Mouse (Mus musculus): ENCODE results near the gene Olfr498. TPM values are rescaled to one million over a fixed set of nuclear protein-coding genes. Genes with fewer than 3 reads are reported as not detected.

The Olfr498 gene
- total RNA-seq (2012; rRNA removed) (not detected in 2 replicates), total RNA-seq (2014; rRNA removed) (not detected in 2 replicates), polyA plus RNA-seq (2012; ENCODE audit: insufficient read length, low read depth) (not detected in 2 replicates)

GRCm38 (mm10) chr7:108465026-108465425 lies at the start of gene Olfr498:
Gene Olfr498 (plus strand): TSS chr7:108465326.
- Histone ChIP-seq H3K79me2 (replicated peaks; ENCODE audit: control insufficient read depth, extremely low read depth, insufficient read depth, poor library complexity, severe bottlenecking) (no peaks in the 10 kb centered on the region), H3K9me3 (replicated peaks; ENCODE audit: low read length) (peaks cover 16% of the 10 kb centered on the region), H3K9ac (ENCODE audit: insufficient read depth, low read depth) (no peak within 1 kb of the TSS), H3K4me2 (ENCODE audit: insufficient read depth, low read depth, poor library complexity, severe bottlenecking) (no peak within 1 kb of the TSS), H3K4me1 (ENCODE audit: control insufficient read depth in 1 of 2, insufficient read depth in 2 of 2) (no peaks in the 10 kb centered on the region), H3K27me3 (replicated peaks) (no peaks in the 10 kb centered on the region), H3K4me3 (replicated peaks in 1 of 3; ENCODE audit: low read depth in 2 of 3, low read length in 2 of 3, poor library complexity in 1 of 3) (no peak within 1 kb of the TSS), H3K36me3 (replicated peaks in 1 of 2; ENCODE audit: control insufficient read depth in 1 of 2, insufficient read depth in 1 of 2, low read length in 1 of 2) (no peaks in the 10 kb centered on the region), H3K27ac (ENCODE audit: insufficient read depth, low read depth) (no peak within 1 kb of the TSS)
- no peak for DNase-seq (ENCODE audit: extremely low read depth)
- TF ChIP-seq GABPA (IDR thresholded peaks at IDR 0.05; ENCODE audit: insufficient replicate concordance, low read depth, low read length) (no peak), ELF1 (IDR thresholded peaks at IDR 0.05; ENCODE audit: low read depth, low read length) (no peak), HCFC1 (IDR thresholded peaks at IDR 0.05; ENCODE audit: low read depth, low read length) (no peak), MEF2A (IDR thresholded peaks at IDR 0.05; ENCODE audit: borderline replicate concordance, low read depth, low read length) (no peak), MYC (IDR thresholded peaks at IDR 0.05; ENCODE audit: low read depth, low read length) (no peak), JUND (conservative IDR thresholded peaks at IDR 0.05; ENCODE audit: low read depth, low read length) (no peak), SIN3A (IDR thresholded peaks at IDR 0.05; ENCODE audit: low read length) (no peak), CTCF (conservative IDR thresholded peaks at IDR 0.05 in 1 of 2, IDR thresholded peaks at IDR 0.05 in 1 of 2; ENCODE audit: low read depth in 2 of 2, low read length in 2 of 2) (no peak), ZKSCAN1 (IDR thresholded peaks at IDR 0.05; ENCODE audit: borderline replicate concordance, low read depth, low read length) (no peak), MAX (IDR thresholded peaks at IDR 0.05; ENCODE audit: low read length) (no peak), EP300 (IDR thresholded peaks at IDR 0.05; ENCODE audit: low read length) (no peak), CHD2 (IDR thresholded peaks at IDR 0.05; ENCODE audit: low read length) (no peak), PAX5 (IDR thresholded peaks at IDR 0.05; ENCODE audit: low read length) (no peak), POLR2AphosphoS2 (IDR thresholded peaks at IDR 0.05; ENCODE audit: low read depth, low read length) (no peak), RCOR1 (conservative IDR thresholded peaks at IDR 0.05; ENCODE audit: low read depth, low read length) (no peak), NRF1 (IDR thresholded peaks at IDR 0.05; ENCODE audit: low read depth, low read length) (no peak), CHD1 (IDR thresholded peaks at IDR 0.05; ENCODE audit: low read depth, low read length) (no peak)
- dilution Hi-C loops (cut with MboI; ENCODE audit: extremely low pct_ligation_motif_present, extremely low pct_unique_long_range_greater_than_20kb, low sequenced_read_pairs) (no loop called here), in situ Hi-C loops (cut with MboI; ENCODE audit: low pct_ligation_motif_present, low pct_unique_long_range_greater_than_20kb, low sequenced_read_pairs) (no loop called here)

DNA sequence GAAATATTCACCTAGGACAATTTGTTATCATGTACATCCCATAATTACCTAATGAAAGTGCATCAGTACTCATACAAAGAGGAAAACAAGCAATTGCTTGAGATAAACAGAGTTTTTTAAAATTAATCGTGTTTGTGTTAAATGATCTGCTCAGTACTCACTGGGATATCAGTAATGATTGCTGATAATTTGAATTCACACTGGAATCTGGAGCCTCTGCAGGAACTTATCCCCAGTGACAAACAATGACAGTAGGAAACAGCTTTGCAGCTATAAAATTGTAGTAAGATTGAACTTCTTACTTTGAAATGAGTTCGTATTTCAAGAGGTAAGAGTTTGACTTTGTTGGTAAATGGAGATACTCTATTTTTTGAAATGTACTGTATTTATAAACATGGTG lies 45.0 kb upstream of the Olfr498 start, which contains the start of gene Olfr497:
TSS of gene Olfr497 (plus strand) at position 301 of the 400 bp plus-strand sequence.
- no peaks in the 10 kb centered on the region for H3K4me1 ChIP-seq (ENCODE audit: control insufficient read depth in 1 of 2, insufficient read depth in 2 of 2)
- H3K9ac ChIP-seq (ENCODE audit: insufficient read depth, low read depth): no peak within 1 kb of the TSS
- in situ Hi-C loops (cut with MboI; ENCODE audit: low pct_ligation_motif_present, low pct_unique_long_range_greater_than_20kb, low sequenced_read_pairs): no loop called here
- DNase-seq (ENCODE audit: extremely low read depth): no peak
- H3K4me2 ChIP-seq (ENCODE audit: insufficient read depth, low read depth, poor library complexity, severe bottlenecking): no peak within 1 kb of the TSS
- no peaks in the 10 kb centered on the region for H3K36me3 ChIP-seq (replicated peaks in 1 of 2; ENCODE audit: control insufficient read depth in 1 of 2, insufficient read depth in 1 of 2, low read length in 1 of 2)
- dilution Hi-C loops (cut with MboI; ENCODE audit: extremely low pct_ligation_motif_present, extremely low pct_unique_long_range_greater_than_20kb, low sequenced_read_pairs): no loop called here
- H3K27ac ChIP-seq (ENCODE audit: insufficient read depth, low read depth): no peak within 1 kb of the TSS
- no peaks in the 10 kb centered on the region for H3K27me3 ChIP-seq (replicated peaks)
- H3K9me3 ChIP-seq (replicated peaks; ENCODE audit: low read length): peaks cover 18% of the 10 kb centered on the region
- H3K79me2 ChIP-seq (replicated peaks; ENCODE audit: control insufficient read depth, extremely low read depth, insufficient read depth, poor library complexity, severe bottlenecking): no peaks in the 10 kb centered on the region
- no peak for TF ChIP-seq CHD2 (IDR thresholded peaks at IDR 0.05; ENCODE audit: low read length)
- no peak for TF ChIP-seq UBTF (IDR thresholded peaks at IDR 0.05; ENCODE audit: low read depth, low read length)
- no peak for TF ChIP-seq NELFE (IDR thresholded peaks at IDR 0.05; ENCODE audit: low read depth, low read length)
- no peak for TF ChIP-seq PAX5 (IDR thresholded peaks at IDR 0.05; ENCODE audit: low read length)
- no peak within 1 kb of the TSS for H3K4me3 ChIP-seq (replicated peaks in 1 of 3; ENCODE audit: low read depth in 2 of 3, low read length in 2 of 3, poor library complexity in 1 of 3)

Other genes starting within 250 kb of the Olfr498 start
- gene Olfr488, start 207.0 kb upstream of the Olfr498 start, total RNA-seq (2012; rRNA removed): not detected in 2 replicates
- gene Olfr488, start 207.0 kb upstream of the Olfr498 start, total RNA-seq (2014; rRNA removed): not detected in 2 replicates
- not detected in 2 replicates for gene Olfr488, start 207.0 kb upstream of the Olfr498 start, polyA plus RNA-seq (2012; ENCODE audit: insufficient read length, low read depth)
- not detected in 2 replicates for gene Olfr490, start 176.4 kb upstream of the Olfr498 start, total RNA-seq (2012; rRNA removed)
- not detected in 2 replicates for gene Olfr490, start 176.4 kb upstream of the Olfr498 start, total RNA-seq (2014; rRNA removed)
- gene Olfr490, start 176.4 kb upstream of the Olfr498 start, polyA plus RNA-seq (2012; ENCODE audit: insufficient read length, low read depth): not detected in 2 replicates
- gene Olfr491, start 151.9 kb upstream of the Olfr498 start, total RNA-seq (2012; rRNA removed): not detected in 2 replicates
- gene Olfr491, start 151.9 kb upstream of the Olfr498 start, total RNA-seq (2014; rRNA removed): not detected in 2 replicates
- gene Olfr491, start 151.9 kb upstream of the Olfr498 start, polyA plus RNA-seq (2012; ENCODE audit: insufficient read length, low read depth): not detected in 2 replicates
- gene Olfr492, start 141.7 kb upstream of the Olfr498 start, total RNA-seq (2012; rRNA removed): not detected in 2 replicates
- gene Olfr492, start 141.7 kb upstream of the Olfr498 start, total RNA-seq (2014; rRNA removed): not detected in 2 replicates
- gene Olfr492, start 141.7 kb upstream of the Olfr498 start, polyA plus RNA-seq (2012; ENCODE audit: insufficient read length, low read depth): not detected in 2 replicates
- gene Olfr493, start 118.3 kb upstream of the Olfr498 start, total RNA-seq (2012; rRNA removed): not detected in 2 replicates
- not detected in 2 replicates for gene Olfr493, start 118.3 kb upstream of the Olfr498 start, total RNA-seq (2014; rRNA removed)
- not detected in 2 replicates for gene Olfr493, start 118.3 kb upstream of the Olfr498 start, polyA plus RNA-seq (2012; ENCODE audit: insufficient read length, low read depth)
- not detected in 2 replicates for gene Olfr494, start 100.0 kb upstream of the Olfr498 start, total RNA-seq (2012; rRNA removed)
- gene Olfr494, start 100.0 kb upstream of the Olfr498 start, total RNA-seq (2014; rRNA removed): not detected in 2 replicates
- not detected in 2 replicates for gene Olfr494, start 100.0 kb upstream of the Olfr498 start, polyA plus RNA-seq (2012; ENCODE audit: insufficient read length, low read depth)
- not detected in 2 replicates for gene Olfr495, start 72.2 kb upstream of the Olfr498 start, total RNA-seq (2012; rRNA removed)
- gene Olfr495, start 72.2 kb upstream of the Olfr498 start, total RNA-seq (2014; rRNA removed): not detected in 2 replicates
- gene Olfr495, start 72.2 kb upstream of the Olfr498 start, polyA plus RNA-seq (2012; ENCODE audit: insufficient read length, low read depth): not detected in 2 replicates
- gene Olfr497, start 44.9 kb upstream of the Olfr498 start, total RNA-seq (2012; rRNA removed): not detected in 2 replicates
- not detected in 2 replicates for gene Olfr497, start 44.9 kb upstream of the Olfr498 start, total RNA-seq (2014; rRNA removed)
- not detected in 2 replicates for gene Olfr497, start 44.9 kb upstream of the Olfr498 start, polyA plus RNA-seq (2012; ENCODE audit: insufficient read length, low read depth)
- gene Olfr502, start 59.7 kb downstream of the Olfr498 start, total RNA-seq (2012; rRNA removed): not detected in 2 replicates
- gene Olfr502, start 59.7 kb downstream of the Olfr498 start, total RNA-seq (2014; rRNA removed): not detected in 2 replicates
- not detected in 2 replicates for gene Olfr502, start 59.7 kb downstream of the Olfr498 start, polyA plus RNA-seq (2012; ENCODE audit: insufficient read length, low read depth)
- not detected in 2 replicates for gene Olfr503, start 79.2 kb downstream of the Olfr498 start, total RNA-seq (2012; rRNA removed)
- gene Olfr503, start 79.2 kb downstream of the Olfr498 start, total RNA-seq (2014; rRNA removed): not detected in 2 replicates
- gene Olfr503, start 79.2 kb downstream of the Olfr498 start, polyA plus RNA-seq (2012; ENCODE audit: insufficient read length, low read depth): not detected in 2 replicates
- gene Olfr504, start 100.5 kb downstream of the Olfr498 start, total RNA-seq (2012; rRNA removed): not detected in 2 replicates
- not detected in 2 replicates for gene Olfr504, start 100.5 kb downstream of the Olfr498 start, total RNA-seq (2014; rRNA removed)
- gene Olfr504, start 100.5 kb downstream of the Olfr498 start, polyA plus RNA-seq (2012; ENCODE audit: insufficient read length, low read depth): not detected in 2 replicates
- not detected in 2 replicates for gene Olfr506, start 145.5 kb downstream of the Olfr498 start, total RNA-seq (2012; rRNA removed)
- gene Olfr506, start 145.5 kb downstream of the Olfr498 start, total RNA-seq (2014; rRNA removed): not detected in 2 replicates
- not detected in 2 replicates for gene Olfr506, start 145.5 kb downstream of the Olfr498 start, polyA plus RNA-seq (2012; ENCODE audit: insufficient read length, low read depth)
- gene Olfr507, start 156.5 kb downstream of the Olfr498 start, total RNA-seq (2012; rRNA removed): not detected in 2 replicates
- gene Olfr507, start 156.5 kb downstream of the Olfr498 start, total RNA-seq (2014; rRNA removed): not detected in 2 replicates
- not detected in 2 replicates for gene Olfr507, start 156.5 kb downstream of the Olfr498 start, polyA plus RNA-seq (2012; ENCODE audit: insufficient read length, low read depth)
- not detected in 2 replicates for gene Olfr508, start 164.7 kb downstream of the Olfr498 start, total RNA-seq (2012; rRNA removed)
- not detected in 2 replicates for gene Olfr508, start 164.7 kb downstream of the Olfr498 start, total RNA-seq (2014; rRNA removed)
- not detected in 2 replicates for gene Olfr508, start 164.7 kb downstream of the Olfr498 start, polyA plus RNA-seq (2012; ENCODE audit: insufficient read length, low read depth)
- gene Olfr509, start 186.6 kb downstream of the Olfr498 start, total RNA-seq (2012; rRNA removed): not detected in 2 replicates
- not detected in 2 replicates for gene Olfr509, start 186.6 kb downstream of the Olfr498 start, total RNA-seq (2014; rRNA removed)
- gene Olfr509, start 186.6 kb downstream of the Olfr498 start, polyA plus RNA-seq (2012; ENCODE audit: insufficient read length, low read depth): not detected in 2 replicates
- not detected in 2 replicates for gene Olfr510, start 201.1 kb downstream of the Olfr498 start, total RNA-seq (2012; rRNA removed)
- gene Olfr510, start 201.1 kb downstream of the Olfr498 start, total RNA-seq (2014; rRNA removed): not detected in 2 replicates
- not detected in 2 replicates for gene Olfr510, start 201.1 kb downstream of the Olfr498 start, polyA plus RNA-seq (2012; ENCODE audit: insufficient read length, low read depth)
- not detected in 2 replicates for gene Olfr512, start 248.0 kb downstream of the Olfr498 start, total RNA-seq (2012; rRNA removed)
- not detected in 2 replicates for gene Olfr512, start 248.0 kb downstream of the Olfr498 start, total RNA-seq (2014; rRNA removed)
- not detected in 2 replicates for gene Olfr512, start 248.0 kb downstream of the Olfr498 start, polyA plus RNA-seq (2012; ENCODE audit: insufficient read length, low read depth)

Data from CH12.LX (cell line).